Mouse (Mus musculus) kidney, postnatal 0 days (tissue): ENCODE results near the gene Nfkbid. TPM values are rescaled to one million over a fixed set of nuclear protein-coding genes. Genes with fewer than 3 reads are reported as not detected.
A peak's percentile ranks its signal among the peaks of the same experiment; 100 is the strongest.

ENCODE experiments used
- ATAC-seq: fragments of 200-750 bp; cut with Nextera tagmentation; replicated peaks from 2 replicates; pipeline ENCODE4 v1.8.0; 2017; ENCODE audit warnings: low read depth, moderate number of reproducible peaks, moderate TSS enrichment, moderate library complexity; ENCODE audit not compliant: low FRiP score
- DNase-seq: peaks from one replicate; pipeline ENCODE4 v3.0.0-alpha.2; 2016; ENCODE audit warnings: low spot score
- H3K27ac ChIP-seq: fragments of 300-500 bp; sonication (generic); 2 replicates; pipeline ENCODE4 v1.5.1; 2014; ENCODE audit warnings: mild to moderate bottlenecking
- H3K27me3 ChIP-seq: fragments of 300-500 bp; sonication (generic); 2 replicates; pipeline ENCODE4 v1.6.1; 2014; ENCODE audit warnings: low read length, mixed read lengths; ENCODE audit not compliant: insufficient read depth
- H3K36me3 ChIP-seq: fragments of 300-500 bp; sonication (generic); 2 replicates; pipeline ENCODE4 v1.6.1; 2014; ENCODE audit warnings: low read length, mixed read lengths; ENCODE audit not compliant: insufficient read depth
- H3K4me1 ChIP-seq: fragments of 300-500 bp; sonication (generic); replicated peaks from 2 replicates; pipeline ENCODE4 v1.6.1; 2014; ENCODE audit warnings: antibody characterized with exemption, low read length, mixed read lengths; ENCODE audit not compliant: insufficient read depth
- H3K4me2 ChIP-seq: fragments of 300-500 bp; sonication (generic); 2 replicates; pipeline ENCODE4 v1.6.1; 2014; ENCODE audit warnings: mild to moderate bottlenecking, low read length, moderate library complexity, mixed read lengths
- H3K4me3 ChIP-seq: fragments of 300-500 bp; sonication (generic); replicated peaks from 2 replicates; pipeline ENCODE4 v1.5.1; 2014; ENCODE audit warnings: low read depth, low read length
- H3K9ac ChIP-seq: fragments of 300-500 bp; sonication (generic); 2 replicates; pipeline ENCODE4 v1.6.1; 2014; ENCODE audit warnings: low read depth, low read length
- H3K9me3 ChIP-seq: fragments of 300-500 bp; sonication (generic); replicated peaks from 2 replicates; pipeline ENCODE4 v1.6.1; 2016; ENCODE audit warnings: low read length, inconsistent platforms, mixed read lengths
- CTCF ChIP-seq: IDR thresholded peaks from 2 replicates; pipeline ENCODE4 v1.5.1; 2016; ENCODE audit warnings: antibody characterized with exemption, low read depth, mild to moderate bottlenecking, moderate library complexity
- WGBS: fragments of 180-500 bp; shearing (Covaris S2); extraction: QIAGEN DNeasy Blood & Tissue Kit; methylation state at CpG from one replicate; pipeline ENCODE4 v1.1.7; 2014; 5-methylcytosine and 5-hydroxymethylcytosine counted together
- polyA plus RNA-seq: library from polyadenylated mRNA; unstranded; fragments of >200 nt; fragmentation: Nextera tagmentation; extraction: Ambion mirVana; gene quantifications from 2 replicates; pipeline ENCODE4 v1.2.1, GENCODE M21; 2015

Gene Nfkbid
- polyA plus RNA-seq, 1 experiment from 2014 or later = 1.1 TPM

GRCm38 (mm10) chr7:30422560-30422959, 1.0 kb downstream of the Nfkbid start:
- Histone ChIP-seq H3K4me2 (peak overlapping the region; percentile 78), H3K27ac (no peak overlapping the region; the same call in 1 of the 2 replicates), H3K9ac (peak overlapping the region; percentile 46), H3K36me3 (no peaks in the 10 kb centered on the region), H3K4me3 (peak overlapping the region; percentile 42), H3K27me3 (no peaks in the 10 kb centered on the region), H3K9me3 (no peaks in the 10 kb centered on the region; the same call in 1 of the 2 replicates), H3K4me1 (0 out of 2 replicates have a peak, but pooled peaks cover 6% of the 10 kb centered on the region)
- no peak for DNase-seq
- 6% methylated on average over 9 of the region's 9 CpGs for WGBS
- no peak for ATAC-seq
- TF ChIP-seq CTCF = no peak

DNA sequence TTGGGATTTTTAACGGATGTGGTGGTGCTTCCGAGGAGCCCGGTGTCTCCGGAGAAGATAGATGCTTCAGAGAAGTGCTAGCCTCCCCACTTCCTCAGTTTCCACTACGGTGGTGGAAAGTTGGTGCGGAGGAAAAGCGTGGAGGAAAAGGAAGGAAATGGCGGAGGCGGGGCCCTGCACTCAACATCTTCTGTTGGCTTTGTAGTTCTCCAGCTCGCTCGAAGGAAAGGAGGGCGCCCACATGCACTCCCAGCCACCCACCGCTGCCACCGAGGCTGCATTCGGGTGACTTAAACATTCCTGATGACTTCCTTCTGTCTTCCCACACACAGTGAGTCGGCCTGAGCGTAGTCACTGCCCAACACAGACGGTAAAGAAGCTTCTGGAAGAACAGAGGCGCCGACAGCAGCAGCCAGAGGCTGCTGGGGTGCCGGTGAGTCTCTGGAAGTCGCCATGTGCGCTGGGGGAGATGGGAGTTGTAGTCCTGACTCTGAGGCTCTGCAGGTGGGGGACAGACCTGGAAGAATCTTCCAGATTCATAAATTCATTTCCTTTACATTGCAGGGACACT, 1.6 kb downstream of the Nfkbid start:
- Histone ChIP-seq H3K9me3 (no peaks in the 10 kb centered on the region; the same call in 1 of the 2 replicates), H3K27ac (no peak overlapping the region; the same call in 1 of the 2 replicates), H3K4me1 (0 out of 2 replicates have a peak, but pooled peaks cover 6% of the 10 kb centered on the region), H3K9ac (peak overlapping the region; percentile 46; the same call in 1 of the 2 replicates), H3K36me3 (no peaks in the 10 kb centered on the region), H3K27me3 (no peaks in the 10 kb centered on the region), H3K4me3 (peak overlapping the region; percentile 42), H3K4me2 (peak overlapping the region; percentile 78)
- WGBS = 43% methylated on average over 23 of the region's 23 CpGs
- DNase-seq (no peak), ATAC-seq (no peak)
- no peak for TF ChIP-seq CTCF

- no peak for ATAC-seq
These were observed 7.8 kb downstream of the Nfkbid start for GRCm38 (mm10) chr7:30429327-30429726.

DNA sequence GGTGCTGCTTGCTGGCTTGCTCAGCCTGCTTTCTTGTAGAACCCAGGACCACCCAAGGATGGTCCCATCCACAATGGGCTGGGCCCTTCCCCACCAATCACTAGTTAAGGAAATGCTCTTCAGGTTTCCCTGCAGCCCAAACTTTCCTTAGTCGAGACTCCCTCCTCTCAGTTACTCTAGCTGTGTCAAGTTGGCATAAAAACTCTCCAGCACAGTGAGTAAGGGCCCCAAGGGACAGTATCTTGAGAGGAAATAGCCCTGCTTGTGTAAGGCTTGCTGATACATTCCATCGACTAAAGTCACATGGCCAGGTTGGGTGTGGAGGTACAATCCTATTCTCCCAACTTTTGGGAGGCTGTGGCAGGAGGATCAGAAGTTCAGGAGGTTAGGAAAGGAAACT, 8.7 kb downstream of the Nfkbid start:
- Histone ChIP-seq H3K27me3 (no peaks in the 10 kb centered on the region), H3K4me2 (no peak overlapping the region), H3K9me3 (no peaks in the 10 kb centered on the region), H3K27ac (no peak overlapping the region), H3K36me3 (no peaks in the 10 kb centered on the region), H3K9ac (no peak overlapping the region), H3K4me1 (no peaks in the 10 kb centered on the region), H3K4me3 (no peak overlapping the region)
- no peak for DNase-seq
- no peak for ATAC-seq
- TF ChIP-seq CTCF = no peak
- 29% methylated on average over 2 of the region's 2 CpGs for WGBS

More at GRCm38 (mm10) chr7:30429327-30429726, 7.8 kb downstream of the Nfkbid start:
- H3K27ac ChIP-seq = no peak overlapping the region
- H3K4me1 ChIP-seq = no peaks in the 10 kb centered on the region
- no peak for TF ChIP-seq CTCF
- no peaks in the 10 kb centered on the region for H3K9me3 ChIP-seq
- no peak overlapping the region for H3K9ac ChIP-seq
- no peak for DNase-seq
- no peaks in the 10 kb centered on the region for H3K27me3 ChIP-seq
- H3K4me3 ChIP-seq = no peak overlapping the region
- no peaks in the 10 kb centered on the region for H3K36me3 ChIP-seq
- H3K4me2 ChIP-seq = no peak overlapping the region

GRCm38 (mm10) chr7:30431793-30432192, 10.3 kb downstream of the Nfkbid start:
- 8% methylated on average over 3 of the region's 3 CpGs for WGBS
- H3K4me2 ChIP-seq = no peak overlapping the region
- no peaks in the 10 kb centered on the region for H3K27me3 ChIP-seq
- no peak overlapping the region for H3K27ac ChIP-seq
- no peaks in the 10 kb centered on the region for H3K9me3 ChIP-seq
- H3K4me1 ChIP-seq = no peaks in the 10 kb centered on the region
- H3K9ac ChIP-seq = no peak overlapping the region
- no peak for ATAC-seq
- TF ChIP-seq CTCF = peak; percentile 74
- H3K36me3 ChIP-seq = no peaks in the 10 kb centered on the region
- DNase-seq = peak; percentile 80
- H3K4me3 ChIP-seq = no peak overlapping the region

DNA sequence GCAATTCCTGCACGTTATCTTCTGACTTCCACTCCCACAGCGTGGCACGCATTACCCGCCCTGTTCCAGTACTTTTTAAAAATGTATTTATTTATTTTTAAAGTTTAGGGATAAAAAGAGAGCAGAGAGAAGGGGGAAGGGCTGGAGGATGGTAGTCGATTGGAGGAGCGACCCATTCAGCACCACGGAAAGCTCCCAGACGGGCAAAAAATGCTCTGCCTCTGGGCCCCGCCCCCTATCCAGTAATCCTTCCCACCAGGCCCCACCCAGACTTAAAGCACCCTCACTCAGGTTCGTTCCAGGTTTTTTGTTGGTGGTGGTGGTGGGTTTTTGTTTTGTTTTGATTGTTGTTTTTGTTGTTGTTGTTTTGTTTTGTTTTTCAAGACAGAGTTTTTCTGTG, 12.7 kb downstream of the Nfkbid start:
- Histone ChIP-seq H3K9me3 (no peaks in the 10 kb centered on the region), H3K27ac (no peak overlapping the region), H3K36me3 (no peaks in the 10 kb centered on the region), H3K27me3 (no peaks in the 10 kb centered on the region), H3K4me2 (no peak overlapping the region), H3K9ac (no peak overlapping the region), H3K4me1 (no peaks in the 10 kb centered on the region), H3K4me3 (no peak overlapping the region)
- ATAC-seq (no peak; the same call in 1 of the 2 replicates), DNase-seq (peak; percentile 81)
- WGBS = 4% methylated on average over 10 of the region's 10 CpGs
- TF ChIP-seq CTCF = no peak

- ATAC-seq = no peak
- WGBS = 75% methylated on average over 10 of the region's 10 CpGs
- Histone ChIP-seq H3K4me2 (no peak overlapping the region), H3K36me3 (no peaks in the 10 kb centered on the region), H3K4me1 (no peaks in the 10 kb centered on the region), H3K27ac (no peak overlapping the region), H3K9ac (no peak overlapping the region), H3K27me3 (no peaks in the 10 kb centered on the region), H3K4me3 (no peak overlapping the region), H3K9me3 (no peaks in the 10 kb centered on the region)
- DNase-seq = no peak
- no peak for TF ChIP-seq CTCF
These were observed 13.2 kb downstream of the Nfkbid start for GRCm38 (mm10) chr7:30434701-30435100.
